Mouse (Mus musculus) small intestine, adult 2 months (tissue): ENCODE data around the gene Gdpgp1. TPM values are rescaled to one million over a fixed set of nuclear protein-coding genes. Genes with fewer than 3 reads are reported as not detected.

Experiments used
- H3K27ac ChIP-seq: fragments of 200-500 bp; 2 replicates; pipeline ENCODE4 v1.5.1; 2012; ENCODE audit warnings: low read depth, low read length, control low read depth, inconsistent platforms; ENCODE audit not compliant: insufficient read depth
- H3K27me3 ChIP-seq: fragments of 200-500 bp; 2 replicates; pipeline ENCODE4 v1.6.1; 2012; ENCODE audit warnings: mild to moderate bottlenecking, moderate library complexity, low read length, inconsistent platforms; ENCODE audit not compliant: control insufficient read depth, insufficient read depth
- H3K36me3 ChIP-seq: fragments of 200-500 bp; 2 replicates; pipeline ENCODE4 v1.6.1; 2012; ENCODE audit warnings: mild to moderate bottlenecking, low read length, control low read depth, inconsistent platforms; ENCODE audit not compliant: control insufficient read depth, insufficient read depth
- H3K4me1 ChIP-seq: fragments of 200-500 bp; 2 replicates; pipeline ENCODE4 v1.6.1; 2012; ENCODE audit warnings: low read length, inconsistent platforms, mixed read lengths; ENCODE audit not compliant: control insufficient read depth, insufficient read depth, insufficient read length
- H3K4me3 ChIP-seq: fragments of 200-500 bp; 2 replicates; pipeline ENCODE4 v1.5.1; 2012; ENCODE audit warnings: low read depth, mild to moderate bottlenecking, control low read depth, inconsistent platforms, low read length, moderate library complexity
- CTCF ChIP-seq: fragments of 200-500 bp; IDR thresholded peaks from 2 replicates; pipeline ENCODE4 v1.5.1; 2012; ENCODE audit warnings: low read depth, mild to moderate bottlenecking, control low read depth, inconsistent platforms, low read length, moderate library complexity, mixed read lengths; ENCODE audit not compliant: insufficient replicate concordance, insufficient read length; ENCODE audit errors: extremely low read depth
- POLR2A ChIP-seq: fragments of 200-500 bp; IDR thresholded peaks from 2 replicates; pipeline ENCODE4 v1.6.1; 2012; ENCODE audit warnings: low read depth, mild to moderate bottlenecking, control low read depth, inconsistent platforms, low read length, moderate library complexity
- WGBS: fragments of 180-500 bp; shearing (Covaris S2); methylation state at CpG from one replicate; pipeline ENCODE4 v1.1.7; 2018; 5-methylcytosine and 5-hydroxymethylcytosine counted together
- polyA plus RNA-seq: library from polyadenylated mRNA; depleted of rRNA; stranded (reverse); fragments of >200 nt; gene quantifications from 2 replicates; pipeline ENCODE4 v1.2.3, GENCODE M21; 2012

Gene Gdpgp1
- polyA plus RNA-seq, 1 experiment, result 3.2 TPM

GRCm38 (mm10) chr7:80213604-80214003, 19.1 kb upstream of the Gdpgp1 start:
- Histone ChIP-seq H3K4me3 (no peak overlapping the region), H3K4me1 (peaks cover 18% of the 10 kb centered on the region), H3K36me3 (peaks cover 53% of the 10 kb centered on the region), H3K27me3 (no peaks in the 10 kb centered on the region), H3K27ac (no peak overlapping the region)
- TF ChIP-seq CTCF (no peak), POLR2A (no peak)
- 90% methylated on average over 7 of the region's 7 CpGs for WGBS

GRCm38 (mm10) chr7:80214459-80214858, 18.2 kb upstream of the Gdpgp1 start:
- H3K36me3 ChIP-seq, result peaks cover 62% of the 10 kb centered on the region
- TF ChIP-seq POLR2A (no peak), CTCF (no peak)
- no peak overlapping the region for H3K27ac ChIP-seq
- no peaks in the 10 kb centered on the region for H3K27me3 ChIP-seq
- no peak overlapping the region for H3K4me3 ChIP-seq
- peaks cover 10% of the 10 kb centered on the region for H3K4me1 ChIP-seq
- WGBS, result 81% methylated on average over 8 of the region's 8 CpGs

GRCm38 (mm10) chr7:80215398-80215797, 17.3 kb upstream of the Gdpgp1 start:
- TF ChIP-seq CTCF, result peak; percentile 83
- no peak for TF ChIP-seq POLR2A
- H3K4me3 ChIP-seq, result no peak overlapping the region
- no peaks in the 10 kb centered on the region for H3K27me3 ChIP-seq
- H3K4me1 ChIP-seq, result peaks cover 4% of the 10 kb centered on the region
- H3K36me3 ChIP-seq, result peaks cover 71% of the 10 kb centered on the region
- WGBS, result 20% methylated on average over 4 of the region's 4 CpGs
- H3K27ac ChIP-seq, result no peak overlapping the region

- peaks cover 81% of the 10 kb centered on the region for H3K36me3 ChIP-seq
- peaks cover 2% of the 10 kb centered on the region for H3K4me1 ChIP-seq
- no peak overlapping the region for H3K27ac ChIP-seq
- TF ChIP-seq POLR2A, result no peak
- TF ChIP-seq CTCF, result no peak
- no peaks in the 10 kb centered on the region for H3K27me3 ChIP-seq
- no peak overlapping the region for H3K4me3 ChIP-seq
- WGBS, result 82% methylated on average over 8 of the region's 8 CpGs
Measured at GRCm38 (mm10) chr7:80216566-80216965, 16.1 kb upstream of the Gdpgp1 start.

GRCm38 (mm10) chr7:80218666-80219065, 14.0 kb upstream of the Gdpgp1 start:
- H3K27ac ChIP-seq, result no peak overlapping the region
- 92% methylated on average over 9 of the region's 9 CpGs for WGBS
- peaks cover 86% of the 10 kb centered on the region for H3K36me3 ChIP-seq

GRCm38 (mm10) chr7:80220237-80220797, 12.3 kb upstream of the Gdpgp1 start:
- Histone ChIP-seq H3K4me1 (no peaks in the 10 kb centered on the region; the same call in 1 of the 2 replicates), H3K4me3 (no peak overlapping the region), H3K36me3 (peaks cover 92% of the 10 kb centered on the region), H3K27me3 (no peaks in the 10 kb centered on the region), H3K27ac (no peak overlapping the region)
- no peak for TF ChIP-seq POLR2A
- no peak for TF ChIP-seq CTCF
- WGBS, result 95% methylated on average over 9 of the region's 9 CpGs

More at GRCm38 (mm10) chr7:80218666-80219065, 14.0 kb upstream of the Gdpgp1 start:
- Histone ChIP-seq H3K27me3 (no peaks in the 10 kb centered on the region), H3K4me1 (no peaks in the 10 kb centered on the region; the same call in 1 of the 2 replicates), H3K4me3 (no peak overlapping the region)
- TF ChIP-seq POLR2A (no peak), CTCF (no peak)

- no peak overlapping the region for H3K27ac ChIP-seq
- no peaks in the 10 kb centered on the region; the same call in 1 of the 2 replicates for H3K4me1 ChIP-seq
- 85% methylated on average over 4 of the region's 4 CpGs for WGBS
- no peaks in the 10 kb centered on the region for H3K27me3 ChIP-seq
- peaks cover 90% of the 10 kb centered on the region for H3K36me3 ChIP-seq
- H3K4me3 ChIP-seq, result no peak overlapping the region
- TF ChIP-seq CTCF (no peak), POLR2A (no peak)
Measured at GRCm38 (mm10) chr7:80221179-80221750, 11.4 kb upstream of the Gdpgp1 start.
